Mouse (Mus musculus) CD4-positive helper T cell, adult 2 months (primary cell): ENCODE results near the gene Mctp1.
"Not testable (repeated sequence)": the region's sequence is repeated elsewhere in the genome, so short reads cannot be mapped to it uniquely, and the experiment has no call there.

Experiments used
- DNase-seq: peaks from one replicate; pipeline ENCODE4 v3.0.0-alpha.2; 2012; ENCODE audit warnings: low read depth, missing footprints, low spot score

Mctp1 gene

GRCm38 (mm10) chr13:76383972-76384663 is at the start of gene Mctp1:
Mctp1 (plus strand) TSS chr13:76384535.
- DNase-seq = peak; percentile 5

DNA sequence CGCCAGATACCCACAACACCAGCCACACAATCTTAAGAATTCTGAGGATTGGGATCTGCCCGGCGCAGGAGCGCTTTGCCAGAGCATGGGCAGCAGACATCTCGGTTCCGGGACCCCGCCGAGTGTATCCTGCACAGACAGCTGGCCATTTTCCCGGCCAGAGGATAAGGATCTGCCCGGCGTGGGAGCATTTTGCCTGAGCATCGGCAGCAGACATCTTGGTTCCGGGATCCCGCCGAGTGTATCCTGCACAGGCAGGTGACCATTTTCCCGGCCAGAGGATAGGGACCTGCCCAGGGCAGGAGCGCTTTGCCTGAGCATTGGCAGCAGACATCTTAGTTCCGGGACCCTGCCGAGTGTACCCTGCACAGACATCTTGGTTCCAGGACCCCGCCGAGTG is 38.4 kb upstream of the Mctp1 start:
- not testable (repeated sequence) for DNase-seq

DNA sequence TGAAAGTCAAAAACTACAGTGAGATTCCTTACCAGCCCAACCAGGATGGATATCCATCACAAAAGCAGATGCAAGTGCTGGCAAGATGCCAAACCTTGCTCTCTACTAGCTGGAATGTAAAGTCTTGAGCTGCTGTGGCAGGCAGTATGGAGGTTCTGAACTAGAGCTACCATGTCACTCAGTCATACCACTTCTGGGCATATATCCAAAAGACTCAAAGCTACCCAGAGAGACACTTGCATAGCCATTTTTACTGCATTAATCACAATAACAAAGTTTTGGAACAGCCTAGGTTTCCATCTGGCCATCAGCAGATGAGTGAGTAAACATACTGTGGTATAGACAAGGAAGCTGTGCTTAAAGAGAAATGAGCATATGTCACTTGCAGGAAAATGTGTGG is 25.6 kb upstream of the Mctp1 start:
- DNase-seq = no peak

DNA sequence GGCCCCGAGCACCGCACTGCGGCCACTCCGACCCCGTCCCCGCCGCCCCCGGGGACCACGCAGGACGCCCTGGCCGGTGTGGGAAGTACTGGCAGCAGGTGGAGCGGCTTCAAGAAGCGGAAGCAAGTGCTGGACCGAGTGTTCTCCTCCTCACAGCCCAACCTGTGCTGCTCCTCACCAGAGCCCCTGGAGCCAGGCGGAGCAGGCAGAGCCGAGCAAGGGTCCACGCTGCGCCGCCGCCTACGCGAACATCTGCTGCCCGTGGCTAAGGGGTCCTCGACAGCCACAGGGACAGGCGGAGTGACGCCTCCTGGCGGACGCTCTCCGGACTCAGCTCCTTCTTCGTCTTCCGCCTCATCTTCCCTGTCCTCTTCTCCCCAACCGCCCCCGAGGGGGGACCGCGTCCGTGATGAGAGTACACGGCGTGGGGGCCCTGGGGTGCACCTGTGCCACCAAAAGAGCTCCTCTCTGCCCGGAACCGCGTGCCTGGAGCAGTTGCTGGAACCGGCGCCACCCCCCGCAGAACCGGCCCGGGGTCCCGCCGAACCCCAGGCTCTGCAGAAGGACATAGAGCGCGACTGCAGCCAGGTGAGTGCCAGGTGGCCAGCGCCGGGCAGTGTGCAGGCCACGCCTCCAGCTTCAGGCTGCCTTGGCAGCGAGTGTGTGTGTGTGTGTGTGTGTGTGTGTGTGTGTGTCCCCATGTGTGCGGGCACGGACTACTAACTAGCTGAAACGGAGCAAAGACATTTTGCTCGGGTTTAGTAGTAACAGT is 515 bp downstream of the Mctp1 start:
- DNase-seq = no peak

- no peak for DNase-seq
These were observed 4.3 kb downstream of the Mctp1 start for GRCm38 (mm10) chr13:76388615-76389014.

DNA sequence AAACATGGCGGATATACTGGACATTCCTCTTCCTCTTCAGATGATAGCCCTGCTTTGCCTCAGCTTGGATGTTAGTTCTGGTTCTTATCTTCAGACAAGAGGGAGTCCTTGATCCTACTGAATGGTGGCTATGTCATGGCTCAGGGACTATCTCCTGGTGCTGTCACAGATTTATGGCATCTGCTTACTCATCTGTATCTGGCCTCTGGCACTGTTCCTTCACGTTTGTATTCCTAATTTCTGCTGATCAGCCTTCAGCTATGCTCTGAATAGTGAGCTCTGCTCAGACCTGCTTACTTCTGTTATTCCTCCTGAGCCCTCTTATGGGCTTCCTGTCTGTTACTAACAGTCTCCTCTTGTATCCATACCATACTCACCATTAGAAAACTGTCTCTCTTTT is 7.6 kb downstream of the Mctp1 start:
- no peak for DNase-seq

DNA sequence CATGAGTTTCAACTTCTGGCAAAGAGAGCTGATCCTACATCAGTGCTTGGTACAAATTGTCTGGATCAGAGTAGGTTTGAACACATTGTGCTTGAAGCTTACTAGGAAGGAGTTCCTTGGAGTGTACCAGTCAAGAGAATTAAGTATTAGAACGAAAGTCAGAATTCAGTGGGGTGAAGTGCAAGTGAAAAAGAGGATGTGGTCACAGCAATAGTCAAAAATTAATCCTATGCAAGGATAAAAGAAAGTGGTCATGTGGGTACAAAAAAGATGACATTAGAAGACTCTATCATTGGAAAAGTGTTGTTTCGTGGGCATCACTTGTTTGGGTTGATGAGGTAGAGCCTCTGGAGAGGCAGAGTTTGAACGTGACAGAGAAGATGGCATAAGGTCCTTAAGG is 8.8 kb downstream of the Mctp1 start:
- no peak for DNase-seq

DNA sequence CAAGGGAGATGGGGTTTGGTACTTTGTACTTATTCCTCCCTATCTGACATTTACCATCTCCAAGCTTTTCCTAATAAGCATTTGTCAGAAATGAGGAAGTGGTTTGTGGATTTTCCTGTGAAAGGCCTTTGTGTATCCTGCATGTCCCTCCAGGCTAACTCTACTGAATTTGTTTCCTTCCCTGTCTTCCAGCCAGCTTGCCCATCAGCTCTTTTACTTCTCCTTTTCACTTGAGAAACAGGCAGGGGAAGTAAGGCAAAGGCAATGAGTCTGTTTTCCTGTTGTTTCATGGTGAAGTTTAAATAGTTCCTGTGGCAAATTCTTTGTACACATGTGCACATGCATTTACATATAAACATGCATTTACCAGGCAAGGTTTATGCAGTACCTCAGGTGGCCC is 11.6 kb downstream of the Mctp1 start:
- no peak for DNase-seq

- DNase-seq = no peak
These were observed 25.0 kb downstream of the Mctp1 start for GRCm38 (mm10) chr13:76409296-76409695.

- DNase-seq = no peak
These were observed 26.3 kb downstream of the Mctp1 start for GRCm38 (mm10) chr13:76410665-76411064.

DNA sequence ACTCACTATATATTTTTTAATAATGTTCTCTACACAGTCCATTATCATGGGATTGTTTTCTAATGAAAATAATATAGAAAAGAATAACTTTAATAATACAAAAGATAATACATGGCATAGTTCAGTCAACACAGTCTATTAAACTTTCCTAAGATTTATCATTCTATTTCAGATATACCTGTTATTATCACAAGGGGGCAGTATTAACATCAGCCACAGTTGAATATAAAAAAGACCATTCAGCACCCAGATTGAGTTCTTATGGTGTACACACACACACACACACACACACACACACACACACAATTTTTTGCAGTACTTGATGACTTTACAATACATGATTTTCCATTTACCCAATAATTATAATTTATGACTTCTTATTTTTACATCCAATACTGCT is 31.0 kb downstream of the Mctp1 start:
- no peak for DNase-seq

GRCm38 (mm10) chr13:76420111-76420510 is 35.8 kb downstream of the Mctp1 start:
- no peak for DNase-seq

- no peak for DNase-seq
These were observed 36.7 kb downstream of the Mctp1 start for GRCm38 (mm10) chr13:76421075-76421474.

- no peak for DNase-seq
These were observed 37.8 kb downstream of the Mctp1 start for GRCm38 (mm10) chr13:76422124-76422523.

GRCm38 (mm10) chr13:76429456-76429855 is 45.1 kb downstream of the Mctp1 start:
- DNase-seq = no peak

DNA sequence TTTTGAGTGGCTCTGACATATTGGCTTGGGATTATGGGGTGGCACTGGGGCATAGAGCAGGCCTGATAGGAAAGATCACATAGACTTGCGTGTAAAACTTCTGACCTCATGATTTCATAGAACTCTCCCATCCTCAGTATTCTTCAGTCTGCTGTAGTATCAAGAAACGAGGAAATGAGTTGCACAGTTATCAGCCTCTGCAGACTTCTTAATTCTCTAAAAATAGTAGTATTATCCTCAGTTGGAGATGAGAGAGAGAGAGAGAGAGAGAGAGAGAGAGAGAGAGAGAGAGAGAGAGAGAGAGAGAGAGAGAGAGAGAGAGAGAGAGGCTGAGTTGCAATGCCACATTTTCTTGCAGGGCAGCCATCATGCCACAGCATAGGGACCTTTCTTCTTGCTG is 45.6 kb downstream of the Mctp1 start:
- DNase-seq = no peak

- no peak for DNase-seq
These were observed 47.6 kb downstream of the Mctp1 start for GRCm38 (mm10) chr13:76431946-76432345.

- no peak for DNase-seq
These were observed 49.1 kb downstream of the Mctp1 start for GRCm38 (mm10) chr13:76433438-76433837.

GRCm38 (mm10) chr13:76436426-76436825 is 52.1 kb downstream of the Mctp1 start:
- DNase-seq = no peak

DNA sequence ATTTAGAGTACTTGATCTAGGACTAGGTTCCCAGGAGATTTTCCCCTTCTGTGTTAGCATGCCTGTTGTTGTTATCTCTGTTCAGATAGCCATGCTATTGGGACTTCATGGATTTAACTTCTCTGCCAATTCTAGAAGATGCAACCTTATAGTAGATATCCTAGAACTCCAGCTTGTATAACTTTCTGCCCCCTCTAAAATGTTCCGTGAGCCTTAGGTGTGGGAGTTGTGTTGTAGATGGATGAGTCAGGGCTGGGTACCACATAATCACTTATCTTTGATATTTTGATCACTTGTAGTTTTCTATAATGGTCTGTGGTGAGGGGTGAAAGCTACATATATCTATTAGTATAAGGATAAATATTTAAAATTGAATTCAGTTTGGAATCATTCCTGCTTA is 54.4 kb downstream of the Mctp1 start:
- DNase-seq = no peak

DNA sequence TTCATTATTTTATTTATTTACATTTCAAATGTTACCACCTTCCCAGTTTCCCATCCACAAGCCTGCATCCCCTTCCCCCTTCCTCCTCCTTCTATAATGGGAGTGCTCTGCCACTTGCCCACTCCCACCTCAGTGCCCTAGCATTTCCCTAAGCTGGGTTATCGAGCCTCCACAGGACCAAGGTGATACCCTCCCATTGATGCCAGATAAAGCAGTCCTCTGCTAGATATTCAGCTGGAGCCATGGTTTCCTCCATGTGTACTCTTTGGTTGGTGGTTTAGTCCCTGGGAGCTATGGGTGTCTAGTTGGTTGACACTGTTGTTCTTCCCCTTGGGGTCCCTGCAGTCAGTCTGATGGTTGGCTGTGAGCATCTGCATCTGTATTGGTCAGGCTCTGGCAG is 61.7 kb downstream of the Mctp1 start:
- DNase-seq = no peak

GRCm38 (mm10) chr13:76447528-76447927 is 63.2 kb downstream of the Mctp1 start:
- no peak for DNase-seq

GRCm38 (mm10) chr13:76451526-76451925 is 67.2 kb downstream of the Mctp1 start:
- DNase-seq = not testable (repeated sequence)
